Mouse (Mus musculus) midbrain, embryonic 11.5 days (tissue): ENCODE data around the gene Gas1. TPM values are rescaled to one million over a fixed set of nuclear protein-coding genes. Genes with fewer than 3 reads are reported as not detected.
A peak's percentile ranks its signal among the peaks of the same experiment; 100 is the strongest.

Experiments
- ATAC-seq: fragments of 200-750 bp; cut with Nextera tagmentation; 2 replicates; pipeline ENCODE4 v1.8.0; 2017; ENCODE audit warnings: moderate TSS enrichment, moderate library complexity; ENCODE audit not compliant: low FRiP score
- DNase-seq: peaks from one replicate; pipeline ENCODE4 v3.0.0; 2015; ENCODE audit warnings: low spot score; ENCODE audit errors: missing footprints
- H3K27ac ChIP-seq: fragments of 300-500 bp; sonication (generic); 2 replicates; pipeline ENCODE4 v1.5.1; 2014; ENCODE audit warnings: low read depth, low read length
- H3K27me3 ChIP-seq: fragments of 300-500 bp; sonication (generic); 2 replicates; pipeline ENCODE4 v1.6.1; 2014; ENCODE audit warnings: mild to moderate bottlenecking, low read length, moderate library complexity, mixed read lengths; ENCODE audit not compliant: control insufficient read depth, insufficient read depth
- H3K36me3 ChIP-seq: fragments of 300-500 bp; sonication (generic); 2 replicates; pipeline ENCODE4 v1.6.1; 2014; ENCODE audit warnings: mild to moderate bottlenecking, low read length, moderate library complexity, mixed read lengths; ENCODE audit not compliant: control insufficient read depth, insufficient read depth
- H3K4me1 ChIP-seq: fragments of 300-500 bp; sonication (generic); 2 replicates; pipeline ENCODE4 v1.6.1; 2014; ENCODE audit warnings: low read length; ENCODE audit not compliant: control insufficient read depth, insufficient read depth
- H3K4me2 ChIP-seq: fragments of 300-500 bp; sonication (generic); 2 replicates; pipeline ENCODE4 v1.6.1; 2014; ENCODE audit warnings: mild to moderate bottlenecking, moderate library complexity
- H3K4me3 ChIP-seq: fragments of 300-500 bp; sonication (generic); 2 replicates; pipeline ENCODE4 v1.5.1; 2014; ENCODE audit warnings: low read depth, low read length
- H3K9ac ChIP-seq: fragments of 300-500 bp; sonication (generic); 2 replicates; pipeline ENCODE4 v1.6.1; 2014; ENCODE audit warnings: low read length
- H3K9me3 ChIP-seq: fragments of 300-500 bp; sonication (generic); 2 replicates; pipeline ENCODE4 v1.6.1; 2016; ENCODE audit warnings: low read length; ENCODE audit not compliant: control insufficient read depth
- WGBS: fragments of 180-500 bp; shearing (Covaris S2); extraction: QIAGEN DNeasy Blood & Tissue Kit; methylation state at CpG from one replicate; pipeline ENCODE4 v1.1.7; 2014; 5-methylcytosine and 5-hydroxymethylcytosine counted together
- polyA plus RNA-seq: library from polyadenylated mRNA; unstranded; fragments of >200 nt; fragmentation: Nextera tagmentation; extraction: Ambion mirVana; gene quantifications from 2 replicates; pipeline ENCODE4 v1.2.1, GENCODE M21; 2014

Gas1 gene
- polyA plus RNA-seq, 1 experiment from 2014 or later = 103 TPM

DNA sequence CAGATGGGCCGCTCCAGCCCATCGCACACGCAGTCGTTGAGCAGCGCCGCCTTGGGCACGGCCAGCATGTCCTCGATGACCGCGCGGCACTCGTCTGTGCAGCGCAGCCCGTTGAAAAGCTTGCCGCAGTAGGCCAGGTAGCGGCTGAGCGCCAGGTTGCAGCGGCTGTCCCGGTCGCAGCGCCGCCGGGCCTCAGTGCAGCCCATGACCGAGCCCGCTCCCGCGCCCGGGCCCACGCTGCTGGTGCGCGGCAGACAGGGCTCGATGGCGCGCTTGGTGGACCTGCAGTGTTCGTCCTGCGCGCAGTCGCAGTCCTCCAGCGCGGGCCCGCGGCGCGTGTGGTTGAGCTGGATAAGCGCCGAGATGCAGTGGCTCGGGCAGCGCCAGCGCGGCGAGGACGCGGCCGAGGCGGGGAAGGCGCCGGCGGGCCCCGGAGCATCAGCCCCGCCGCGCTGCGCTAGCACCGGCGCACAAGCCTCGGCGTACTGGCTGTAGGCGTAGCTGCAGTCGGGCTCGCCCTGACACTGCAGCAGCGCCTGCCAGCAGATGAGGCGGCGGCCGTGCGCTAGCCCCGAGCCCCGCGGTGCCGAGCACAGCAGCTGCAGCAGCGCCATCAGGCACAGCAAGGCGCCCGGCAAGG is 909 bp downstream of the Gas1 start:
- no peaks in the 10 kb centered on the region for H3K9me3 ChIP-seq
- peak overlapping the region; percentile 69 for H3K4me3 ChIP-seq
- H3K9ac ChIP-seq = peak overlapping the region; percentile 98
- H3K27ac ChIP-seq = peak overlapping the region; percentile 99
- peaks cover 9% of the 10 kb centered on the region for H3K27me3 ChIP-seq
- no peaks in the 10 kb centered on the region for H3K36me3 ChIP-seq
- ATAC-seq = peak; percentile 15
- under 1% methylated on average over 82 of the region's 82 CpGs for WGBS
- peaks cover 30% of the 10 kb centered on the region for H3K4me1 ChIP-seq
- H3K4me2 ChIP-seq = peak overlapping the region; percentile 66
- DNase-seq = peak; percentile 96

DNA sequence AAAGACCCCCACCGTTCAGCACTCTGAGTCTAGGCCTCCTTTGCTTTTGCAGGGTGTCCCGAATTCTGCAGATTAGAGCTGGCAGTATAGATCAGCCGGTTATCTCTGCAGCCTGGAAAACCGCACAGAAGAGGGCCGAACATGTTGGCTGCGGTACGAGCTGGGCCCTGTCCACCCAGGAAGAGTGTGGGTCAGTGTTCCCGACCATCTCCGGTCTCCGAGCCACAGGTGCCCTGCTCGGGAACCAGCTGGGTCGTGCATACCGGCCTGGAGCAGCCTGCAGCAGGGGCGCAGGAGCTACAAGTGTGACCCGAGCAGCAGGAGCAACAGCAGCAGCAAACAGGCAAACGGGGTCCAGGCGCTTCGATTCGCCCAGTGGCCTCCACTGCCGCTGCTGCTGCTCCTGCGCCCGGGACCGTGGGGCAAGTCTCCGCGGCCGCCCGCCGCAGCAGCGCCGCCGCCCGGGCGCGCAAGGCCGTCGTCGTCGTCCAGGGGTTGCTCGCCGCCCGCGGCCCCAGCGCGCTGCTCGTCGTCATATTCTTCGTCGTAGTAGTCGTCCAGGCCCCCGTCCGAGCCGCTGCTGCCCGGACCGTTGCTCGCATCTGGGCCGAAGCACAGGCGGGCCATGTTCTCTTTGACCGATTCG is 1.6 kb downstream of the Gas1 start:
- peak; percentile 95 for DNase-seq
- H3K36me3 ChIP-seq = no peaks in the 10 kb centered on the region
- no peaks in the 10 kb centered on the region for H3K9me3 ChIP-seq
- peaks cover 36% of the 10 kb centered on the region for H3K4me1 ChIP-seq
- peak overlapping the region; percentile 66 for H3K4me2 ChIP-seq
- peaks cover 9% of the 10 kb centered on the region for H3K27me3 ChIP-seq
- no peak for ATAC-seq
- peak overlapping the region; percentile 69 for H3K4me3 ChIP-seq
- peak overlapping the region; percentile 98 for H3K9ac ChIP-seq
- peak overlapping the region; percentile 99 for H3K27ac ChIP-seq
- under 1% methylated on average over 59 of the region's 59 CpGs for WGBS

DNA sequence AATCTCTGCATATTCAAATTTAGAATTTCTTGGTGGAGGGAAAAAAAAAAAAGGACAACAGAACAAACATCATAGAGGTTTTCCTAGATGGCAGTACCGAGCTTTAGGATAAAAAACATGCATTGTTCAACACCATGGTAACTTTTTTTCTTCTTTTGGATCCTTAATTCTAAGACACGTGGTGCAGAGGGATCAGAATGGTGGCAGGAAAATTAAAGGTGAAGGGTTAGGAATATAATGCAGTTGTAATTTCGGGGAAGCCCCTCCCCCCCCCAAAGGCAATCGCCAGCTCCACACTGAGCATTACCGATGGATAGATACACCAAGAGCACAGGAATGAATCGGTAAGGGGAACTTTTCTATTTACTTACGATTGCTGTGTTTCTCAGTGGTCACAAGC is 2.2 kb downstream of the Gas1 start:
- Histone ChIP-seq H3K9ac (peak overlapping the region; percentile 98), H3K9me3 (no peaks in the 10 kb centered on the region), H3K4me2 (peak overlapping the region; percentile 66), H3K4me1 (peaks cover 41% of the 10 kb centered on the region), H3K4me3 (peak overlapping the region; percentile 69), H3K27ac (peak overlapping the region; percentile 99), H3K27me3 (peaks cover 10% of the 10 kb centered on the region), H3K36me3 (no peaks in the 10 kb centered on the region)
- WGBS = 0% methylated on average over 7 of the region's 7 CpGs
- no peak for ATAC-seq
- peak; percentile 95 for DNase-seq

DNA sequence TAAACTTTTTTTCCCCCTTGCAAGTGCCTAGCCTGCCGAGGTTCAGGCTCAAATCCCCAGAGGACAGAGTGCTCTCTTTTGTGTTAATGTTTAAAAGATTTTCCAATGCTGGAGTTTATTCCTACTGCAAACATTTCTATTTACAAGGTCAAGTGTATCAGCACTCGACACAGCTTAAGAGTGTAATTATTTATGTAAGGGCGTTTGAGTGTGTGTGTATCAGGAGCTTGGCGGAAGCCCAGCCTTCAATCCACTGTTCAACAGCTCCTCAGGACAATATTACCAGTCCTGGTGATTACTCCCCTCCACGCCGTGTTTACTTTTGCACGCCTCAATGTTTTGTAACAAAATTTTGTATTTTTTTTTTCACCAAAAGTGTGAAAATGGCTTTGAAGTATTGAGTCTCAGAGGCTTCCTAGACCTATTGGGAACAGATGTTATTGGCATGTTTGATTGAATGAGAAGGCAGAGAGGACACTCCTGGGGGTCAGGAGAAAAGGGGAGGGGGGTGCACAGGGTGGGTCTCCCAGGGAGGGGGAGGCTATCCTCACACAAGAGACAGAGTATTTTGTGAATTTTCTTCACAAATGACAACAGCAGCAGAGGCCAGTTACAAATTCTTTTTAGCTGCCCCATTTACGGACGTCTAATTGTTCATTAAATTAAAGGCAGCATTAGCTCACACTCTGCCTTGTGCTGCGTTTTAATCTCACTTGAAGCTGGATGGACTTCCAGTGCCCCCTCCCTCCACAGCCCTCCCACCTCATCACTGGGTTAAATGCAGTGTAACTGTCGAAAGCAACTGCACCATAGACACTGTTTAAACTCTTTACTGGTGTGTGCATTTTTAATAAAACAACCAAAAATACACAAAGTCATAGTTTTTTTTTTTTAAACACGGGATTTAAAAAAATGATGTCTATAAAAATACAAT is 3.3 kb downstream of the Gas1 start:
- no peak for ATAC-seq
- H3K36me3 ChIP-seq = no peaks in the 10 kb centered on the region
- peaks cover 41% of the 10 kb centered on the region for H3K4me1 ChIP-seq
- H3K4me2 ChIP-seq = peak overlapping the region; percentile 66
- no peak overlapping the region for H3K27ac ChIP-seq
- H3K9me3 ChIP-seq = no peaks in the 10 kb centered on the region
- WGBS = 4% methylated on average over 12 of the region's 12 CpGs
- H3K27me3 ChIP-seq = peaks cover 18% of the 10 kb centered on the region
- peak overlapping the region; percentile 69 for H3K4me3 ChIP-seq
- peak overlapping the region; percentile 67 for H3K9ac ChIP-seq
- peak; percentile 92 for DNase-seq

DNA sequence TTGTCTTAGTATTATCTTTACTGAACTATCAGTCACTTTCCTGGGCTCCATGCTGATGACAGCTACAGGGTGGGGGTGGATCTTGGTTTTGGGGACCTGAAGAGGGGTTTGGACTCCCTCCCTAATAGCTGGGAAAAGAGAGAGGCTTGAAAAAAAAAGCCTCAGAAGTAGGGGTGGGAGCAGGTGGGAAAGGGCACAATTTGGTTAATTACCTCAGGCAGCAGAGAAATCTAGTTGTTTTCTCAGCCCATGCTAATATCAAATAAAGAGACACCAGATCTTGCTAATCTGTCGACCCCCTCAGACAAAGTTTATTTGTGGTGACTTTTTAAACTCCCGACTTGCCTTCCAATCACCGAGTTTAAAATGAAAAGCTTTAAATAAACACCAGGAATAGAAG is 4.0 kb downstream of the Gas1 start:
- H3K27ac ChIP-seq = no peak overlapping the region
- peak overlapping the region; percentile 69 for H3K4me3 ChIP-seq
- H3K9me3 ChIP-seq = no peaks in the 10 kb centered on the region
- H3K9ac ChIP-seq = peak overlapping the region; percentile 67; the same call in 1 of the 2 replicates
- peaks cover 41% of the 10 kb centered on the region for H3K4me1 ChIP-seq
- no peak for ATAC-seq
- H3K36me3 ChIP-seq = no peaks in the 10 kb centered on the region
- H3K4me2 ChIP-seq = peak overlapping the region; percentile 66
- peak; percentile 87 for DNase-seq
- 3% methylated on average over 3 of the region's 3 CpGs for WGBS
- H3K27me3 ChIP-seq = peaks cover 18% of the 10 kb centered on the region

DNA sequence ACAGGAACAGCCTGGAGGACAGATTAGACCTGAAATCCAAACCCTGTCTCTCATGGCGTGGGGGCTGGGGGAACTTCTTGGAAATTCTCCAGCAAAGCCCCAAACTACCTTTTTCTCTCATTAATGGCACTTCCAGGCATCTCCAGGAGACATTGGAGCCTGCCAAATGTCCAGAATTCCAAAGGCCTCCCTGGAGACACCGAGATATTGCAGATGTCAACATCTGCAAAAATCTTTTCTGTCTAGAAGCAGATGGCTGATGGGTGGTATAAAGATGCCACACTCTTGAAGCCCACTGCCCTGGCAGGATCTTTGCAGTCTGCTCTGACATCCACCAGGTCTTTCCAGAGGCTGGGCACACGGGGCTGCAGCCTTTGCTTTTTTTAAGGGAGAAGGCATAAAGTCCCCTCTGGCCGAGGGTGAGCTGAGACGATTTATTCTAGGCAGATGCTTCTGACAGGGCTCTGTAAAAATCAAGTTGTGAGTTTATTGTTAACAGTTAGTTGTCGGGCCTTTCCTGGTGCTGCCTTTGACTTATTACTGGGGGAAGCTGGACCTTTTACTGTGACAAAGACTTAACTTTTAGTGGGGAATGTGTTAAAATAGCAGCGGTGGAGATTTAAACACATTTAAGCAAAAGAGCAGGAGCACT is 4.7 kb downstream of the Gas1 start:
- H3K36me3 ChIP-seq = no peaks in the 10 kb centered on the region
- H3K4me1 ChIP-seq = peaks cover 41% of the 10 kb centered on the region
- WGBS = 16% methylated on average over 7 of the region's 7 CpGs
- H3K27ac ChIP-seq = peak overlapping the region; percentile 57; the same call in 1 of the 2 replicates
- no peak overlapping the region for H3K9ac ChIP-seq
- no peaks in the 10 kb centered on the region for H3K9me3 ChIP-seq
- peak overlapping the region; percentile 66 for H3K4me2 ChIP-seq
- H3K27me3 ChIP-seq = peaks cover 23% of the 10 kb centered on the region
- H3K4me3 ChIP-seq = no peak overlapping the region
- DNase-seq (peak; percentile 92), ATAC-seq (no peak)

DNA sequence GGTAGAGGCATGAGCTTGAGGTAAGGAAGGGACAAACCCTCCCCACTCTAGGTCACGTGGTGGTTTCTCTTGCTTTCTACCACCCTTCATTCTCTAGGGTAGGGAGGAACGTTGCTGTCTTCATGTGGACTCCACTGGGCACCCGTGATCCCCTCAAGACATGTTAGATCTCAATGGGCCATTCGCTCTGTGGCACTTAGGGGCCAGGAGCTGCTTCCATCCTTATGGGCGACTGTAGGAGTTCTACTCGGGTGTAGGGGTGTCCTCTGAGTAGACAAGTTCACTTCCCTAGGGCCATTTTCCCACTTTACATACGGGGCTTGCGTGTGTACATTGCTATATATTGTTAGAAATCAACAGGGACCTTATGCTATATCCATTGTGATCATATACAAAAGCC is 5.4 kb downstream of the Gas1 start:
- WGBS = 73% methylated on average over 8 of the region's 8 CpGs
- DNase-seq (peak; percentile 88), ATAC-seq (no peak)
- Histone ChIP-seq H3K9me3 (no peaks in the 10 kb centered on the region), H3K36me3 (no peaks in the 10 kb centered on the region), H3K27me3 (peaks cover 27% of the 10 kb centered on the region), H3K4me1 (peaks cover 41% of the 10 kb centered on the region), H3K9ac (no peak overlapping the region), H3K4me3 (no peak overlapping the region), H3K27ac (peak overlapping the region; percentile 57), H3K4me2 (no peak overlapping the region; the same call in 1 of the 2 replicates)

DNA sequence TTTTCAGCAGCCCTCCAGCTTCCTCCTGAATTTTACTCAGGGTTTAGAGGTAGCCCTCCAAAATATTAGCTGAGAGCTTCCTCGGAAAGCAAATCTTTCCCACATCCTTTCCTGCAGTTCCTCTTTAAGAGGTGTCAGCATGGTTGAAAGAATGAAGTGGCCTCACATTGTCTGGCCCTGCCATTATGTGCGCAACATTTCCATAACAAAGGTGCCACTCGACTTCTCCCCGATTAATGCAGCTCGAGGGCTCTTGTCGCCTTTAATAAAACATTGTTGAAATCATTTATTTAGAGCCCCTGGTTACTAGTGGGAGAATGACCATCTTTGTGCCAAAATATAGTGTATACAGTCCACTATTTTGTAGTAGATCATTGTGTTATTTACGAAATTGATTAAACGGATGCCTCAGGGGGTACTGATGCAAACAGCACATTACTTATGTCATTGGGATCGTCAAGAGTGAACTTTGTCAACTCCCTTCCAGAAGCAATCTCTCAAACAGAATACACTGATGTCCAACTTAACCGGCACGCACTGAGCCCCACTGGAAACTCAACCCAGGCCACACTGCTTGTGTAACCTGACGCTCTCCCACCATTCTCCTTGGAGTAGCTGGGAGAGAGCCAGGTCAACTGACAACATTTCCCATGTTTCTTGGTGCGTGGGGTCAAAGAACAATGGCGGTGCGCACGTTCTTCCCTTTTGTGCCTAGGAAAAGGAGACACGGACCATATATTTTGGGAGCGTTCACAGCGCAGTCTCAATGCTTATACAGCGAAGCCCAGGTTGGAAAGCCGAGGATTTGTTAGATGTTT is 6.1 kb downstream of the Gas1 start:
- Histone ChIP-seq H3K9ac (no peak overlapping the region), H3K4me3 (no peak overlapping the region), H3K4me1 (peaks cover 41% of the 10 kb centered on the region), H3K9me3 (no peaks in the 10 kb centered on the region), H3K4me2 (peak overlapping the region; percentile 26), H3K27me3 (peaks cover 27% of the 10 kb centered on the region), H3K36me3 (no peaks in the 10 kb centered on the region), H3K27ac (peak overlapping the region; percentile 57; the same call in 1 of the 2 replicates)
- ATAC-seq (peak; percentile 53), DNase-seq (peak; percentile 95)
- 33% methylated on average over 21 of the region's 21 CpGs for WGBS
